Comparison of ENCODE assay signal across 8 mouse cellular contexts in genomic region chr1:181232307-181233027, GRCm38 (mm10). TPM values are rescaled to one million over a fixed set of nuclear protein-coding genes. Genes with fewer than 3 reads are reported as not detected.
DNase-seq lines count a peak whose midpoint lies in the region; ATAC-seq lines count a peak whose summit lies in the region.

No protein-coding gene starts in this region.

- H3K27me3 ChIP-seq in intestine, embryonic 14.5 days (replicated peaks; ENCODE audit: control insufficient read depth, insufficient read depth, low read length), result no peaks in the 10 kb centered on the region
- no peaks in the 10 kb centered on the region for H3K27me3 ChIP-seq in limb, embryonic 10.5 days (ENCODE audit: low read depth, poor library complexity, severe bottlenecking)
- H3K27me3 ChIP-seq in midbrain, embryonic 13.5 days, result 0 out of 2 replicates have a peak, but pooled peaks cover 2% of the 10 kb centered on the region
- no peaks in the 10 kb centered on the region for H3K27me3 ChIP-seq in splenic B cell, adult 2 months (ENCODE audit: control insufficient read depth, insufficient read depth, low read length, poor library complexity, severe bottlenecking)

- H3K9me3 ChIP-seq in intestine, embryonic 14.5 days (ENCODE audit: control insufficient read depth, low read length), result no peaks in the 10 kb centered on the region
- no peaks in the 10 kb centered on the region for H3K9me3 ChIP-seq in limb, embryonic 10.5 days (replicated peaks)
- H3K9me3 ChIP-seq in midbrain, embryonic 13.5 days, result no peaks in the 10 kb centered on the region

- ATAC-seq in intestine, embryonic 14.5 days (replicated peaks; ENCODE audit: low FRiP score, low TSS enrichment, low read depth), result no peak
- peak; percentile 35; the same call in 1 of the 2 replicates for ATAC-seq in midbrain, embryonic 13.5 days

- H3K27ac ChIP-seq in intestine, embryonic 14.5 days (ENCODE audit: low read depth), result no peak overlapping the region
- peak overlapping the region; percentile 68 for H3K27ac ChIP-seq in limb, embryonic 10.5 days
- H3K27ac ChIP-seq in midbrain, embryonic 13.5 days, result no peak overlapping the region

- peaks cover 20% of the 10 kb centered on the region for H3K4me1 ChIP-seq in intestine, embryonic 14.5 days (replicated peaks; ENCODE audit: control insufficient read depth, insufficient read depth, low read length)
- H3K4me1 ChIP-seq in limb, embryonic 10.5 days, result peaks cover 30% of the 10 kb centered on the region
- peaks cover 13% of the 10 kb centered on the region for H3K4me1 ChIP-seq in midbrain, embryonic 13.5 days (replicated peaks)

- no peak overlapping the region for H3K4me2 ChIP-seq in intestine, embryonic 14.5 days (ENCODE audit: low read length)
- H3K4me2 ChIP-seq in midbrain, embryonic 13.5 days (replicated peaks), result no peak overlapping the region

- no peaks in the 10 kb centered on the region for H3K36me3 ChIP-seq in intestine, embryonic 14.5 days (ENCODE audit: control insufficient read depth, insufficient read depth, low read length)
- H3K36me3 ChIP-seq in limb, embryonic 10.5 days, result no peaks in the 10 kb centered on the region
- no peaks in the 10 kb centered on the region for H3K36me3 ChIP-seq in midbrain, embryonic 13.5 days
- no peaks in the 10 kb centered on the region for H3K36me3 ChIP-seq in splenic B cell, adult 2 months (ENCODE audit: control insufficient read depth, insufficient read depth, low read length, poor library complexity, severe bottlenecking)

- no peak overlapping the region for H3K4me3 ChIP-seq in intestine, embryonic 14.5 days (ENCODE audit: low read depth, low read length)
- H3K4me3 ChIP-seq in limb, embryonic 10.5 days, result no peak overlapping the region
- no peak overlapping the region for H3K4me3 ChIP-seq in midbrain, embryonic 13.5 days (replicated peaks)

- DNase-seq in left cerebral cortex, adult 18-20 months (ENCODE audit: low spot score in 2 of 2), result peak; percentile 19 to 41
- no peak for DNase-seq in left cerebral cortex, adult 11 months (ENCODE audit: low spot score)
- DNase-seq in c-Kit-positive CD71-negative TER-119-negative erythroid progenitor cells, embryonic 14.5 days (ENCODE audit: low read depth), result peak; percentile 73
- DNase-seq in frontal cortex, postnatal 10 days (ENCODE audit: low spot score in 2 of 2), result peak; percentile 59 to 64
- DNase-seq in intestine, embryonic 14.5 days (ENCODE audit: low spot score), result peak; percentile 67
- DNase-seq in limb, embryonic 10.5 days (ENCODE audit: low spot score), result peak; percentile 75
- peak; percentile 79 for DNase-seq in splenic B cell, adult 2 months (ENCODE audit: low read depth, low spot score)

- no peak overlapping the region for H3K9ac ChIP-seq in intestine, embryonic 14.5 days (ENCODE audit: low read length)
- no peak overlapping the region for H3K9ac ChIP-seq in midbrain, embryonic 13.5 days (replicated peaks)

- 29% methylated on average over 8 of the region's 8 CpGs for whole genome bisulfite sequencing in intestine, embryonic 14.5 days
- 25% methylated on average over 8 of the region's 8 CpGs for WGBS in limb, embryonic 10.5 days
- 25% methylated on average over 8 of the region's 8 CpGs for WGBS in midbrain, embryonic 13.5 days

RNA-seq across cellular contexts. Expression of gene Wdr26, which starts 20.7 kb away (rescaled TPM):
- 10 to 100 TPM; 98.1 to 98.9 TPM for total RNA-seq in left cerebral cortex, adult 18-20 months (2021)
- polyA plus RNA-seq in intestine, embryonic 14.5 days (2014; fragmentation: Nextera tagmentation; extraction: Ambion mirVana), result 40.0 and 43.5 TPM in 2 replicates
- polyA plus RNA-seq in limb, embryonic 10.5 days (2016; fragmentation: Nextera tagmentation; extraction: Ambion mirVana), result 25.0 and 27.7 TPM in 2 replicates
- polyA plus RNA-seq in midbrain, embryonic 13.5 days (2015; fragmentation: Nextera tagmentation; extraction: Ambion mirVana), result 47.2 and 51.7 TPM in 2 replicates
